Mouse (Mus musculus) heart, embryonic 12.5 days (tissue): ENCODE results near the gene Glb1l. TPM values are rescaled to one million over a fixed set of nuclear protein-coding genes. Genes with fewer than 3 reads are reported as not detected.

Experiments used
- ATAC-seq: fragments of 200-750 bp; cut with Nextera tagmentation; 2 replicates; pipeline ENCODE4 v1.8.0; 2017; ENCODE audit warnings: moderate TSS enrichment, moderate library complexity; ENCODE audit not compliant: insufficient number of reproducible peaks, low FRiP score
- H3K27ac ChIP-seq: fragments of 300-500 bp; sonication (generic); 2 replicates; pipeline ENCODE4 v1.5.1; 2016; ENCODE audit warnings: mild to moderate bottlenecking, moderate library complexity; ENCODE audit not compliant: poor library complexity, severe bottlenecking
- H3K27me3 ChIP-seq: fragments of 300-500 bp; sonication (generic); replicated peaks from 2 replicates; pipeline ENCODE4 v1.6.1; 2016; ENCODE audit warnings: mild to moderate bottlenecking, moderate library complexity
- H3K36me3 ChIP-seq: fragments of 300-500 bp; sonication (generic); 2 replicates; pipeline ENCODE4 v1.6.1; 2016; ENCODE audit warnings: mild to moderate bottlenecking, moderate library complexity
- H3K4me1 ChIP-seq: fragments of 300-500 bp; sonication (generic); replicated peaks from 2 replicates; pipeline ENCODE4 v1.6.1; 2016; ENCODE audit warnings: mild to moderate bottlenecking
- H3K4me2 ChIP-seq: fragments of 300-500 bp; sonication (generic); 2 replicates; pipeline ENCODE4 v1.6.1; 2016; ENCODE audit warnings: mild to moderate bottlenecking, moderate library complexity
- H3K4me3 ChIP-seq: fragments of 300-500 bp; sonication (generic); 2 replicates; pipeline ENCODE4 v1.5.1; 2016; ENCODE audit warnings: mild to moderate bottlenecking
- H3K9ac ChIP-seq: fragments of 300-500 bp; sonication (generic); 2 replicates; pipeline ENCODE4 v1.6.1; 2016; ENCODE audit warnings: mild to moderate bottlenecking, moderate library complexity
- H3K9me3 ChIP-seq: fragments of 300-500 bp; sonication (generic); replicated peaks from 2 replicates; pipeline ENCODE4 v1.6.1; 2016; ENCODE audit warnings: mild to moderate bottlenecking, moderate library complexity
- WGBS: fragments of 180-500 bp; shearing (Covaris S2); methylation state at CpG from one replicate; pipeline ENCODE4 v1.1.7; 2016; 5-methylcytosine and 5-hydroxymethylcytosine counted together
- polyA plus RNA-seq: library from polyadenylated mRNA; unstranded; fragments of >200 nt; fragmentation: Nextera tagmentation; extraction: Ambion mirVana; gene quantifications from 2 replicates; pipeline ENCODE4 v1.2.1, GENCODE M21; 2016

The Glb1l gene
- polyA plus RNA-seq, 1 experiment from 2014 or later, result 9.6 TPM

DNA sequence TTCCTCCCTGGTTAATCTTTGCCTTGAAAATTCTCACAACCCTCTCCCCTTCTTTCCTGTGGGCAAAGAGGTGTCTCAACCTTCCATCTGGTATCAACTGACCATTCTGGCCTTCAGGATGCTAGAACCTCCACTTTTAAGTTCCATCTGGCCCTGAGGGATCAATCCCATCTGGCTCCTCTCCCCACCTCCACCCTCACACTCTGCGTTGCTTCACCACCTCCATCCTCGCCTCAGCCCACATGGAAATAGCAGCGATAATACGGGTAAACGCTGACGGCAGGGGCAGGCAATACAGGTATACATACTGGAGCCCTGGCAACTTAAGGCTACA, 7.2 kb upstream of the Glb1l start:
- Histone ChIP-seq H3K9ac (peak overlapping the region; percentile 70), H3K4me3 (peak overlapping the region; percentile 66), H3K36me3 (peaks cover 34% of the 10 kb centered on the region), H3K9me3 (no peaks in the 10 kb centered on the region), H3K27ac (no peak overlapping the region), H3K27me3 (peaks cover 66% of the 10 kb centered on the region), H3K4me2 (peak overlapping the region; percentile 99), H3K4me1 (peaks cover 23% of the 10 kb centered on the region)
- no peak for ATAC-seq
- 1% methylated on average over 6 of the region's 6 CpGs for whole genome bisulfite sequencing

DNA sequence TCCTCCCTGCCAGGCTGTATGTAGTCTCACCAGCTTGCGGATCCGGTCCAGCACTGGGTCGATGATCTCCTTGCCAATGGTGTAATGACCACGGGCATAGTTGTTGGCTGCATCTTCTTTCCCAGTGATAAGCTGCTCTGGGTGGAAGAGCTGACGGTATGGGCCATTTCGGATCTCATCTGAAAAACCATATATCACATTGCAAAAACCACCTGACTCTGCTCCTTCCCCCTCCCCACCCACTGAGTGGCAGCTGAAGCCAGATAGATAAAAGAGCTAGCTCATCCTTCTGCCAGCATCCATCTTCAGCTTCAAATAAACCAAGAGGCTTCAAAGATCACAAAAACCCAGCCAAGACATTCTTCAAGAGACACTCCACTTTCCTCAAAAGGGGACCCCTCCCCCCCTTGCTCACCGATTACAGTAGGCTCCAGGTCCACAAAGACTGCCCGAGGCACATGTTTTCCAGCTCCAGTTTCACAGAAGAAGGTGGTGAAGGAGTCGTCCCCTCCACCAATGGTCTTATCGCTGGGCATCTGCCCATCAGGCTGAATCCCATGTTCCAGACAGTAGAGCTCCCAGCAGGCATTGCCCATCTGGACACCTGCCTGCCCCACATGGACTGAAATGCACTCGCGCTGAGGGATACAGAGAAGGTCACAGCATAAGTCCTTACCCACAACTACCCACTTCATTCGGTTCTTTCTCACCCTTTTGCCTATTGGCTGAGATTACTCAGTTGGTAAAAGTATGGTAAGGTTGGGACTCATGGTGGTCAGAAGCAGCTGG, 6.4 kb upstream of the Glb1l start:
- 69% methylated on average over 13 of the region's 13 CpGs for WGBS
- Histone ChIP-seq H3K36me3 (peaks cover 41% of the 10 kb centered on the region), H3K27ac (no peak overlapping the region), H3K4me1 (peaks cover 30% of the 10 kb centered on the region), H3K27me3 (peaks cover 57% of the 10 kb centered on the region), H3K9me3 (no peaks in the 10 kb centered on the region), H3K4me3 (0 out of 2 replicates have a peak overlapping the region, but pooled peaks have one; percentile 0), H3K4me2 (peak overlapping the region; percentile 99), H3K9ac (no peak overlapping the region)
- ATAC-seq, result no peak

DNA sequence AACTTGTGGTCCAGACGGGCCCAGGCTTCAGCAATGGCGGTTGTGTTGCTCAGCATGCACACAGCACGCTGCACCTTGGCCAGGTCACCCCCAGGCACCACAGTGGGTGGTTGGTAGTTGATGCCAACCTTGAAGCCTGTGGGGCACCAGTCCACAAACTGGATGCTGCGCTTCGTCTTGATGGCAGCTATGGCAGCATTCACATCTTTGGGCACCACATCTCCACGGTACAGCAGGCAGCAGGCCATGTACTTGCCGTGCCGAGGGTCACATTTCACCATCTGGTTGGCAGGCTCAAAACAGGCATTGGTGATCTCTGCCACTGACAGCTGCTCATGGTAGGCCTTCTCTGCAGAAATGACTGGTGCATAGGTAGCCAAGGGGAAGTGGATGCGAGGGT, 5.2 kb upstream of the Glb1l start:
- Histone ChIP-seq H3K27ac (no peak overlapping the region), H3K9me3 (no peaks in the 10 kb centered on the region), H3K36me3 (peaks cover 45% of the 10 kb centered on the region), H3K9ac (no peak overlapping the region), H3K4me1 (peaks cover 38% of the 10 kb centered on the region), H3K27me3 (peaks cover 46% of the 10 kb centered on the region), H3K4me3 (no peak overlapping the region), H3K4me2 (no peak overlapping the region)
- ATAC-seq, result no peak
- 93% methylated on average over 9 of the region's 9 CpGs for WGBS

DNA sequence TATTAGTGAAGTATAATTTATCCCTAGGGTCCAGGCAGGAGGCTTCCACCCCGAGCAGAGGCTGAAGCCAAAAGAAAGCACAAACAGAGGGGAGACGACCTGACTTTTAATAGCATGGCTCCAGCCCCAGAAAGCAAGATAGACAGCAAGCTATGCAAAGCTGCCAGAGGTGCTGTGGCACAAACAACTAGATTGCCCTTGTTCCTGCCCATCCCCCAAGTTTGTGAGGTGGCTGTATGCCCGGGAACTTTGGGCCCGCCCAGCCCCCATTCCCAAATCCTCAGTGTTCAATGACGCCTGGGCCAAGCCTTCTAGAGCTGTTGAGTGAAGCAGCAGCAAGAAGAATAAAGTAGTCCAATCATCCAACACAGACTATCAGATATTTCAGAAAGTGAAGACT, 4.3 kb upstream of the Glb1l start:
- ATAC-seq, result no peak
- Histone ChIP-seq H3K36me3 (peaks cover 45% of the 10 kb centered on the region), H3K4me3 (no peak overlapping the region), H3K27me3 (peaks cover 37% of the 10 kb centered on the region), H3K4me1 (peaks cover 41% of the 10 kb centered on the region), H3K9me3 (no peaks in the 10 kb centered on the region), H3K9ac (no peak overlapping the region), H3K4me2 (no peak overlapping the region), H3K27ac (no peak overlapping the region)
- WGBS, result 71% methylated on average over 5 of the region's 5 CpGs

DNA sequence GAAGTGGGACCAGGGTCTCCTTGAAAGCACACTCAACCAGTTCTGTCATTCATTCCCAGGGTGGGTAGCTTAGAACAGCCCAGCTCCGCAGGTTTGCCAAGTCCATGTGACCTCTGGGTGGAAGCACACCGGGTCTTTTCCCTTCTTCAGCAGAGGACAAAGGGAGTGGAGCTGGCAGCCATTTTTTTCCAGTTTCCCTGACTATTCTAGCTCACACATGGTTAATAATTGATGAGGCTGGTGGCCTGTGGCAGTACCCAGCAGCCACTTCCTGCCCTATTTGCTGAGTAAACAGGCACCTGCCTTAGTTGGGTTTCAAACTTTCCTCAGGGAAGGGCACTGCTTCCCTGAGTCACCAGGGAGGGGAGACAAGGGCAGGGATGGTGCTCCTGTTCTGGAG, 3.8 kb upstream of the Glb1l start:
- Histone ChIP-seq H3K27ac (no peak overlapping the region), H3K4me1 (peaks cover 41% of the 10 kb centered on the region), H3K9ac (no peak overlapping the region), H3K4me2 (no peak overlapping the region), H3K9me3 (no peaks in the 10 kb centered on the region), H3K36me3 (peaks cover 45% of the 10 kb centered on the region), H3K4me3 (no peak overlapping the region), H3K27me3 (peaks cover 36% of the 10 kb centered on the region)
- WGBS, result 72% methylated on average over 2 of the region's 2 CpGs
- no peak for ATAC-seq

DNA sequence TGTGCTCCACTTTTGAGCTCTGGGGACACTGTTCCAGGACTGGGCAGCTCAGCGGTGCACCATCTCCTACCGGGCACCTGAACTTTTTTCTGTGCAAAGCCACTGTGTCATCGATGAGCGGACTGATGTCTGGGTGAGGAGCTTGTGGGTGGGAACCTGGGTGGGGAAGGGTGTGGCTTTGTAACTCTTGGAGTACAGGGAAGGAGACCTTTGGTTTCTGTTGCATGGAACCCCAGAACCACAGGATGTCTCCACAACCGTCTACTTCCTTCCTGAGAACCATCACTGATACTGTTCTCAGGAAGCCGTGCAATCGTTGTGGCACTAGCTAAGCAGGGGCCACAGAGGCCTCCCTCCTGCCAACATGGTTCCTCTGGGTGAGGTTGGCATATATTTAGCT, 2.5 kb upstream of the Glb1l start:
- 80% methylated on average over 7 of the region's 7 CpGs for WGBS
- H3K27ac ChIP-seq, result no peak overlapping the region
- H3K9me3 ChIP-seq, result no peaks in the 10 kb centered on the region
- peaks cover 37% of the 10 kb centered on the region for H3K4me1 ChIP-seq
- ATAC-seq, result no peak
- peaks cover 45% of the 10 kb centered on the region for H3K36me3 ChIP-seq
- H3K4me2 ChIP-seq, result no peak overlapping the region
- H3K9ac ChIP-seq, result no peak overlapping the region
- H3K4me3 ChIP-seq, result no peak overlapping the region
- peaks cover 40% of the 10 kb centered on the region for H3K27me3 ChIP-seq

DNA sequence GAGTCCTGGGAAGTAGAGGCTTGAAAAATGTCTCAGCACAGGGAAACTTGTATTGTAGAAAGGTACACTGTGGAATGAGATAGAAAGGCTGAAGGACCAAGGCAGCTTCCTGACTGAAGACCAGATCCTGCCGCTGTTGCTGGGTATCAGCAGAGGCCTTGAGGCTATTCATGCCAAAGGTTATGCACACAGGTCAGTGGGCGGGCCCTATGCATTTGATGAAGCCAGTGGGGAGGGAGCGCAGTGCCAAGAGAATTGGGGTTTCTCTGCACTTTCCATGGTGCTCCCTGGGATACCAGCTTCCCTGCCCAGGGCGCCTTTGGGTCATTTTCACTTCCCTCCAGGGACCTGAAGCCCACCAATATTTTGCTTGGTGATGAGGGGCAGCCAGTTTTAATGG, 1.9 kb upstream of the Glb1l start:
- Histone ChIP-seq H3K9ac (no peak overlapping the region), H3K4me3 (no peak overlapping the region), H3K27ac (no peak overlapping the region), H3K9me3 (no peaks in the 10 kb centered on the region), H3K36me3 (peaks cover 45% of the 10 kb centered on the region), H3K27me3 (peaks cover 34% of the 10 kb centered on the region), H3K4me2 (no peak overlapping the region), H3K4me1 (peaks cover 32% of the 10 kb centered on the region)
- WGBS, result 91% methylated on average over 4 of the region's 4 CpGs
- no peak for ATAC-seq

DNA sequence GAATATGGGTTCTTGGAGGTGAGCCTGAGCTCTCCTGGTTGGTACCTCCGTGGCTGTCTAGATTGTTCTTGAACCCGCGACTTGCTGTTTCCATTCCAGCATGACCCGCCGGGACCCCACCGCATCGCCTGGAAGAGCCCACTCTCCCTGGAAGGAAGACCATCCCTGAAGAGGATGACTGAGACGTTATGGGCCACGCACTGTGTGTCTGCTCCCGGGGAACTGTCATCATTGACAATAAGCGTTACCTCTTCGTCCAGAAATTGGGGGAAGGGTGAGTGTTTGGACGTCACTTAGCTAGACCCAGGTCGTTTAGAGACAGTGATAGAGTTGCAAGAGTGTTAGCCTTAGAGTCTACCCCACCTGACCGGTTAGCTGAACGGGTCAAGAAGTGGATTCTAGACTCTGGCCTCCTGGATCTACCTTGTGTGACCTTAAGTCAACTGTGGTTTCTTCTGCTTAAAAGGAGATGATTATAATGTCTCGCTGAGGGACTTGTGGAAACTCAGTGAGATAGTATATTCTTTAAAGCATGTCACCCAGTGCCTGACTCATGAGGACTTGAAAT, 612 bp upstream of the Glb1l start:
- Histone ChIP-seq H3K27me3 (peaks cover 21% of the 10 kb centered on the region), H3K4me1 (peaks cover 30% of the 10 kb centered on the region), H3K9ac (peak overlapping the region; percentile 94), H3K4me3 (peak overlapping the region; percentile 83), H3K4me2 (peak overlapping the region; percentile 92), H3K36me3 (peaks cover 44% of the 10 kb centered on the region), H3K9me3 (no peaks in the 10 kb centered on the region), H3K27ac (peak overlapping the region; percentile 4; the same call in 1 of the 2 replicates)
- 11% methylated on average over 17 of the region's 17 CpGs for WGBS
- ATAC-seq, result no peak

DNA sequence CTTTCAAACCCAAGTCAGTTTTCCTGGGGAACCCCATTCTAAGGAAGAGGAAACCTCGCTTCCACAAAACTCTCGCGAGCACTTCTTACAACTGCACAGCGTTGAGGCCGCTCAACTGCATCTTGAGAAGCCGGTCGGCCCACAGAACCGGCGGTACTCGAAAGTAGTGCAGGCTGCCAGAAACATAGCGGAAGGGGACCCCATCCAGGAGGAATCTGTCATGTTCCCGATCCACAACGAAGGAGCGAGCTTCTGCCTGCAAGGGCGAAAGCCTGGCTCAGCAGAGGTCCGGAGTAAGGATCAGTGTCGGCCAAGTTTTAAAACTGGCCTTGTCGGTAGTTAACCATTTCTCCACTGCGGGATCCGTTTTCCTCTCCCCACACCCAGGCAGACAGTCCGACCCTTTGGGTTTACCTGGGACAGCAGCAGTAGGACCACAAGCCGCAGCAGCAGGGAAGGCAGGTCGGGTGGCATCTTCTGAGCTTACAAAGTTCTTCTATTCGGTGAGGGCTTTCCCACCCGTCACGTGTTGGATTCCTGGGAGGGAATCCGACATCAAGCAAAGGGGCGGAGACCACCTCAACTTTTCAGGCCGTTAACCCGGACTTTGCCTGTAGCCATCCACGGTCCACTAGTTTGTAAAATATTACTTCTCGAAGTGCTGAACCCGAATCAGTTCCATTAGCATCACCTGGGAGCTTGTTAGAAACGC, 1.5 kb downstream of the Glb1l start:
- 12% methylated on average over 34 of the region's 34 CpGs for WGBS
- Histone ChIP-seq H3K36me3 (peaks cover 23% of the 10 kb centered on the region), H3K9me3 (no peaks in the 10 kb centered on the region), H3K27me3 (peaks cover 16% of the 10 kb centered on the region), H3K27ac (no peak overlapping the region), H3K4me3 (peak overlapping the region; percentile 51), H3K4me1 (peaks cover 30% of the 10 kb centered on the region), H3K9ac (peak overlapping the region; percentile 69), H3K4me2 (peak overlapping the region; percentile 69)
- no peak for ATAC-seq

DNA sequence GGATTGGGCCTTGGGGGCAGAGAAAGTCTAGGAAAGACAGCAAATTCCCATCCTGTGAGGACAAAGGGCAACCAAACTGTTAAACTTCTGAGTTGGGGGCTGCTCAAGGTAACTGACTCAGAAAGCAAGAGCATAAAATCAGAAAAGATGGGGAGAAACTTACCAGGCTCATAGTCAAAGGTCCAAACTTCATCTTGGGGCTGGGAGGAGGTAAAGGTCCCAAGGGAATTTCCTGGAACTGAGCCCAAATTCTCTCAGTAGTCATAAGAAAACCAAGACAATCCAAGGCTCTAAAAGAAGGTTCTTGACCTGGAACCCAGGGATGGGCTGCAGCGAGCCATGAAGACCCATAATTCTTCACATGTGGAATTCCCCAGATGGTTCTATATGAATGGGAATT, 9.4 kb downstream of the Glb1l start:
- Histone ChIP-seq H3K27me3 (no peaks in the 10 kb centered on the region), H3K4me1 (no peaks in the 10 kb centered on the region), H3K36me3 (peaks cover 41% of the 10 kb centered on the region), H3K4me3 (no peak overlapping the region), H3K4me2 (no peak overlapping the region), H3K9ac (no peak overlapping the region), H3K9me3 (no peaks in the 10 kb centered on the region), H3K27ac (no peak overlapping the region)
- 79% methylated on average over 1 of the region's 1 CpGs for WGBS
- no peak for ATAC-seq

DNA sequence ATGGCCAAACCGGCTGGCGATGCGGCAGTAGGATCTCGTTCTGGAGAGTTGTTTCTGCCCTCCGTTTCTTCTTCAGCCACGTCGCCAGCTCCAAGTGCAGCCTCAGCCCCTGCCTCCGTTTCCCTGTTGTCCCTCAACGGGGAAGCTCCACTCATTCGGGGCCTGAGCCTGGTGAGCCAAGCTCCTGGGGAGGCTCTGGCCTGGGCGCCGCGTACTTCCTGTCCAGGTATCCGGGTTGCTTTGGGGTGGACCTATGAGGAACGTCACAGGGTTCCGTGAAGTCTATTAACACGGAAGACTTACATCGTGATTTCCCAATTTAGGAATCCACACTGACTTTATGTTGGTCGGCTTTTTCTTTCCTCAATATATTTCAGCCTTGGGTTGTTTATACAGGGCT, 18.2 kb downstream of the Glb1l start:
- H3K27ac ChIP-seq, result peak overlapping the region; percentile 90
- peak; percentile 65 for ATAC-seq
- peaks cover 36% of the 10 kb centered on the region for H3K36me3 ChIP-seq
- peak overlapping the region; percentile 81 for H3K4me2 ChIP-seq
- H3K4me3 ChIP-seq, result peak overlapping the region; percentile 85
- no peaks in the 10 kb centered on the region for H3K27me3 ChIP-seq
- peaks cover 22% of the 10 kb centered on the region for H3K4me1 ChIP-seq
- peak overlapping the region; percentile 84 for H3K9ac ChIP-seq
- H3K9me3 ChIP-seq, result no peaks in the 10 kb centered on the region
- under 1% methylated on average over 19 of the region's 19 CpGs for WGBS
